In genomic region chr7:19320637-19321036, GRCm38 (mm10) we compare ENCODE assay signal across 8 mouse cellular contexts. TPM values are rescaled to one million over a fixed set of nuclear protein-coding genes. Genes with fewer than 3 reads are reported as not detected.
DNase-seq lines count a peak whose midpoint lies in the region; ATAC-seq lines count a peak whose summit lies in the region.

No protein-coding gene starts in this region.

- peak overlapping the region; percentile 80 for H3K4me2 ChIP-seq in kidney, embryonic 16.5 days (replicated peaks; ENCODE audit: low read depth, low read length)
- H3K4me2 ChIP-seq in forebrain, embryonic 13.5 days: peak overlapping the region; percentile 83
- peak overlapping the region; percentile 72 for H3K4me2 ChIP-seq in limb, embryonic 12.5 days
- peak overlapping the region; percentile 70 for H3K4me2 ChIP-seq in neural tube, embryonic 13.5 days

- no peak for DNase-seq in kidney, postnatal 10 days
- no peak for DNase-seq in T-cell, adult 2 months (ENCODE audit: low spot score)
- DNase-seq in spleen, postnatal 14 days (ENCODE audit: low spot score in 2 of 2): no peak
- DNase-seq in gastrocnemius, postnatal 10 days: no peak

- H3K27me3 ChIP-seq in kidney, embryonic 16.5 days (ENCODE audit: insufficient read depth, low read length): peaks cover 5% of the 10 kb centered on the region; the same call in 1 of the 2 replicates
- H3K27me3 ChIP-seq in forebrain, embryonic 13.5 days: peaks cover 18% of the 10 kb centered on the region
- H3K27me3 ChIP-seq in limb, embryonic 12.5 days: peaks cover 56% of the 10 kb centered on the region
- peaks cover 31% of the 10 kb centered on the region for H3K27me3 ChIP-seq in neural tube, embryonic 13.5 days

- peak overlapping the region; percentile 49; the same call in 1 of the 2 replicates for H3K9ac ChIP-seq in kidney, embryonic 16.5 days (replicated peaks; ENCODE audit: low read length)
- H3K9ac ChIP-seq in forebrain, embryonic 13.5 days: 0 out of 2 replicates have a peak overlapping the region, but pooled peaks have one; percentile 53
- no peak overlapping the region; the same call in 1 of the 2 replicates for H3K9ac ChIP-seq in limb, embryonic 12.5 days (replicated peaks)
- 0 out of 2 replicates have a peak overlapping the region, but pooled peaks have one; percentile 55 for H3K9ac ChIP-seq in neural tube, embryonic 13.5 days

- 37% methylated on average over 7 of the region's 7 CpGs for whole genome bisulfite sequencing in kidney, embryonic 16.5 days
- WGBS in forebrain, embryonic 13.5 days: 51% methylated on average over 7 of the region's 7 CpGs
- 44% methylated on average over 7 of the region's 7 CpGs for WGBS in limb, embryonic 12.5 days
- WGBS in neural tube, embryonic 13.5 days: 37% methylated on average over 7 of the region's 7 CpGs

- H3K4me1 ChIP-seq in kidney, embryonic 16.5 days (ENCODE audit: insufficient read depth, low read length): peaks cover 12% of the 10 kb centered on the region
- H3K4me1 ChIP-seq in forebrain, embryonic 13.5 days: peaks cover 14% of the 10 kb centered on the region
- peaks cover 10% of the 10 kb centered on the region for H3K4me1 ChIP-seq in limb, embryonic 12.5 days (replicated peaks)
- H3K4me1 ChIP-seq in neural tube, embryonic 13.5 days (replicated peaks): peaks cover 16% of the 10 kb centered on the region

- H3K36me3 ChIP-seq in kidney, embryonic 16.5 days (ENCODE audit: insufficient read depth, low read length): no peaks in the 10 kb centered on the region
- no peaks in the 10 kb centered on the region for H3K36me3 ChIP-seq in forebrain, embryonic 13.5 days (ENCODE audit: poor library complexity, severe bottlenecking)
- no peaks in the 10 kb centered on the region for H3K36me3 ChIP-seq in limb, embryonic 12.5 days
- no peaks in the 10 kb centered on the region for H3K36me3 ChIP-seq in neural tube, embryonic 13.5 days

- no peak overlapping the region for H3K27ac ChIP-seq in kidney, embryonic 16.5 days (ENCODE audit: low read length)
- H3K27ac ChIP-seq in forebrain, embryonic 13.5 days: peak overlapping the region; percentile 20; the same call in 1 of the 2 replicates
- H3K27ac ChIP-seq in limb, embryonic 12.5 days: no peak overlapping the region
- H3K27ac ChIP-seq in neural tube, embryonic 13.5 days (replicated peaks): peak overlapping the region; percentile 52; the same call in 1 of the 2 replicates

- peak overlapping the region; percentile 49 for H3K4me3 ChIP-seq in kidney, embryonic 16.5 days (ENCODE audit: low read length)
- peak overlapping the region; percentile 52; the same call in 1 of the 2 replicates for H3K4me3 ChIP-seq in forebrain, embryonic 13.5 days
- no peak overlapping the region for H3K4me3 ChIP-seq in limb, embryonic 12.5 days (replicated peaks)
- peak overlapping the region; percentile 47; the same call in 1 of the 2 replicates for H3K4me3 ChIP-seq in neural tube, embryonic 13.5 days

- no peaks in the 10 kb centered on the region for H3K9me3 ChIP-seq in kidney, embryonic 16.5 days (ENCODE audit: low read length)
- no peaks in the 10 kb centered on the region for H3K9me3 ChIP-seq in forebrain, embryonic 13.5 days (replicated peaks)
- no peaks in the 10 kb centered on the region for H3K9me3 ChIP-seq in limb, embryonic 12.5 days
- no peaks in the 10 kb centered on the region for H3K9me3 ChIP-seq in neural tube, embryonic 13.5 days

- no peak for ATAC-seq in kidney, embryonic 16.5 days (ENCODE audit: low FRiP score, low TSS enrichment)
- ATAC-seq in forebrain, embryonic 13.5 days: no peak
- no peak for ATAC-seq in limb, embryonic 12.5 days (ENCODE audit: insufficient number of reproducible peaks, insufficient read depth, low FRiP score, low TSS enrichment, low read depth)
- ATAC-seq in neural tube, embryonic 13.5 days (ENCODE audit: low read depth): no peak

RNA-seq across cellular contexts. Expression of gene Fosb, which starts 10.8 kb away (rescaled TPM):
- 0.17 and 0.22 TPM in 2 replicates for polyA plus RNA-seq in kidney, embryonic 16.5 days (2015; fragmentation: Nextera tagmentation; extraction: Ambion mirVana)
- 0.06 TPM in 1 of 2 replicates, not detected in the other for polyA plus RNA-seq in forebrain, embryonic 13.5 days (2015; fragmentation: Nextera tagmentation; extraction: Ambion mirVana)
- polyA plus RNA-seq in limb, embryonic 12.5 days (2016; fragmentation: Nextera tagmentation; extraction: Ambion mirVana): 0.18 and 0.20 TPM in 2 replicates
- polyA plus RNA-seq in neural tube, embryonic 13.5 days (2015; fragmentation: Nextera tagmentation; extraction: Ambion mirVana): 0.06 and 0.19 TPM in 2 replicates
- total RNA-seq in gastrocnemius, postnatal 10 days (2021): 1 to 10 TPM in 1 of 2 experiments, under 1 TPM in 1; 0.80 to 1.7 TPM

RNA-seq across cellular contexts. Expression of gene Ercc1, which starts 23.9 kb away (rescaled TPM):
- 81.8 and 86.1 TPM in 2 replicates for polyA plus RNA-seq in kidney, embryonic 16.5 days (2015; fragmentation: Nextera tagmentation; extraction: Ambion mirVana)
- 88.0 and 96.4 TPM in 2 replicates for polyA plus RNA-seq in forebrain, embryonic 13.5 days (2015; fragmentation: Nextera tagmentation; extraction: Ambion mirVana)
- polyA plus RNA-seq in limb, embryonic 12.5 days (2016; fragmentation: Nextera tagmentation; extraction: Ambion mirVana): 92.3 and 105 TPM in 2 replicates
- 90.7 and 96.1 TPM in 2 replicates for polyA plus RNA-seq in neural tube, embryonic 13.5 days (2015; fragmentation: Nextera tagmentation; extraction: Ambion mirVana)
- total RNA-seq in gastrocnemius, postnatal 10 days (2021): 10 to 100 TPM; 31.9 to 35.9 TPM

RNA-seq across cellular contexts. Expression of gene Rtn2, which starts 38.2 kb away (rescaled TPM):
- polyA plus RNA-seq in kidney, embryonic 16.5 days (2015; fragmentation: Nextera tagmentation; extraction: Ambion mirVana): 8.0 and 9.4 TPM in 2 replicates
- 87.9 and 92.4 TPM in 2 replicates for polyA plus RNA-seq in forebrain, embryonic 13.5 days (2015; fragmentation: Nextera tagmentation; extraction: Ambion mirVana)
- 12.4 and 12.8 TPM in 2 replicates for polyA plus RNA-seq in limb, embryonic 12.5 days (2016; fragmentation: Nextera tagmentation; extraction: Ambion mirVana)
- 103 and 117 TPM in 2 replicates for polyA plus RNA-seq in neural tube, embryonic 13.5 days (2015; fragmentation: Nextera tagmentation; extraction: Ambion mirVana)
- total RNA-seq in gastrocnemius, postnatal 10 days (2021): 100 to 1,000 TPM; 669 to 730 TPM

RNA-seq across cellular contexts. Expression of gene Cd3eap, which starts 38.6 kb away (rescaled TPM):
- 25.0 and 27.7 TPM in 2 replicates for polyA plus RNA-seq in kidney, embryonic 16.5 days (2015; fragmentation: Nextera tagmentation; extraction: Ambion mirVana)
- polyA plus RNA-seq in forebrain, embryonic 13.5 days (2015; fragmentation: Nextera tagmentation; extraction: Ambion mirVana): 21.4 and 23.2 TPM in 2 replicates
- 28.4 TPM in 2 replicates for polyA plus RNA-seq in limb, embryonic 12.5 days (2016; fragmentation: Nextera tagmentation; extraction: Ambion mirVana)
- 19.8 and 21.1 TPM in 2 replicates for polyA plus RNA-seq in neural tube, embryonic 13.5 days (2015; fragmentation: Nextera tagmentation; extraction: Ambion mirVana)
- total RNA-seq in gastrocnemius, postnatal 10 days (2021): 1 to 10 TPM; 7.8 to 9.8 TPM

RNA-seq across cellular contexts. Expression of gene Ppp1r13l, which starts 38.9 kb away (rescaled TPM):
- 3.3 and 4.0 TPM in 2 replicates for polyA plus RNA-seq in kidney, embryonic 16.5 days (2015; fragmentation: Nextera tagmentation; extraction: Ambion mirVana)
- 3.6 and 4.1 TPM in 2 replicates for polyA plus RNA-seq in forebrain, embryonic 13.5 days (2015; fragmentation: Nextera tagmentation; extraction: Ambion mirVana)
- polyA plus RNA-seq in limb, embryonic 12.5 days (2016; fragmentation: Nextera tagmentation; extraction: Ambion mirVana): 7.1 and 9.3 TPM in 2 replicates
- 1.2 and 3.4 TPM in 2 replicates for polyA plus RNA-seq in neural tube, embryonic 13.5 days (2015; fragmentation: Nextera tagmentation; extraction: Ambion mirVana)
- 1 to 10 TPM; 2.7 to 2.8 TPM for total RNA-seq in gastrocnemius, postnatal 10 days (2021)

Comparison
In these comparisons a context has a peak if more than half of its experiments do, and no peak if none do; other contexts are left out.
1. H3K27ac ChIP-seq: peak in forebrain, embryonic 13.5 days (single experiment) and neural tube, embryonic 13.5 days (single experiment); none in kidney, embryonic 16.5 days (single experiment) and limb, embryonic 12.5 days (single experiment).
2. Peak in every context shown above with its lines, with median percentiles within 50 percentile points of each other: H3K4me2 ChIP-seq.